In the genomic region with DNA sequence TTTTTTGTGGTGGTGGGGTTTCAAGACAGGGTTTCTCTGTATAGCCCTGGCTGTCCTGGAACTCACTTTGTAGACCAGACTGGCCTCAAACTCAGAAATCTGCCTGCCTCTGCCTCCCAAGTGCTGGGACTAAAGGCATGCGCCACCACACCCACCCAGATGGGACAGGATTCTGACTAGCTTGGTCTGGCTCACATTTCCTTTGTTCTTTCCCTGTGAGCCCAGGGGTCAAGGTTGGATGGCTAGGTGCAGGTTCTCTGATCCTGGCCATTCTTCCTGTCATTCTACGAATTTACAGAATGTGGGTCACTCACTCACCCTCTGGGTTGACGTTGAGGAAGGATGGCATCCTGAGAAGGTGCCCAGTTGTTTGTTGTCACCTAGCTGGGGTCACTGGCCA, we compare ENCODE assay signal across 8 mouse cellular contexts.
A peak's percentile ranks its signal among the peaks of the same experiment; 100 is the strongest.
DNase-seq lines count a peak whose midpoint lies in the region; ATAC-seq and TF ChIP-seq lines count a peak whose summit lies in the region.
"Not testable (repeated sequence)": the region's sequence is repeated elsewhere in the genome, so short reads cannot be mapped to it uniquely, and the experiment has no call there.

No protein-coding gene starts in this region.

- H3K9ac ChIP-seq in embryonic facial prominence, embryonic 12.5 days; hindbrain, embryonic 11.5 days (ENCODE audit: low read depth, low read length); kidney, embryonic 15.5 days; liver, embryonic 12.5 days; midbrain, embryonic 13.5 days (replicated peaks); stomach, embryonic 15.5 days: not testable (repeated sequence)

- H3K4me1 ChIP-seq in E14TG2a.4 (replicated peaks; ENCODE audit: low read depth, low read length) = peaks cover 92% of the 10 kb centered on the region
- H3K4me1 ChIP-seq in embryonic facial prominence, embryonic 12.5 days = peaks cover 46% of the 10 kb centered on the region
- H3K4me1 ChIP-seq in hindbrain, embryonic 11.5 days (replicated peaks; ENCODE audit: control insufficient read depth, insufficient read depth, low read length) = peaks cover 26% of the 10 kb centered on the region
- H3K4me1 ChIP-seq in kidney, embryonic 15.5 days = peaks cover 51% of the 10 kb centered on the region
- H3K4me1 ChIP-seq in liver, embryonic 12.5 days = peaks cover 76% of the 10 kb centered on the region
- peaks cover 54% of the 10 kb centered on the region for H3K4me1 ChIP-seq in midbrain, embryonic 13.5 days (replicated peaks)
- H3K4me1 ChIP-seq in stomach, embryonic 15.5 days = peaks cover 29% of the 10 kb centered on the region

- 61% methylated on average over 3 of the region's 3 CpGs for WGBS in embryonic facial prominence, embryonic 12.5 days
- WGBS in hindbrain, embryonic 11.5 days = 56% methylated on average over 3 of the region's 3 CpGs
- WGBS in kidney, embryonic 15.5 days = 54% methylated on average over 3 of the region's 3 CpGs
- WGBS in liver, embryonic 12.5 days (ENCODE audit: insufficient replicate concordance) = 47% methylated on average over 3 of the region's 3 CpGs
- 60% methylated on average over 3 of the region's 3 CpGs for whole genome bisulfite sequencing in midbrain, embryonic 13.5 days
- 77% methylated on average over 3 of the region's 3 CpGs for WGBS in stomach, embryonic 15.5 days

- not testable (repeated sequence) for H3K27me3 ChIP-seq in E14TG2a.4 (ENCODE audit: insufficient read depth, low read length); embryonic facial prominence, embryonic 12.5 days; hindbrain, embryonic 11.5 days (ENCODE audit: control insufficient read depth, insufficient read depth, low read length); kidney, embryonic 15.5 days; liver, embryonic 12.5 days (replicated peaks); midbrain, embryonic 13.5 days; stomach, embryonic 15.5 days (replicated peaks)

- not testable (repeated sequence) for TF ChIP-seq CTCF in E14TG2a.4 (conservative IDR thresholded peaks at IDR 0.05; ENCODE audit: low read length); gastrocnemius, adult 2 months (IDR thresholded peaks at IDR 0.05)

- intact Hi-C loops in gastrocnemius, adult 2 months (cut with DNase I) = not testable (repeated sequence)

- H3K36me3 ChIP-seq in E14TG2a.4 (ENCODE audit: insufficient read depth, low read length); embryonic facial prominence, embryonic 12.5 days; hindbrain, embryonic 11.5 days (ENCODE audit: control insufficient read depth, insufficient read depth, low read length); kidney, embryonic 15.5 days; liver, embryonic 12.5 days; midbrain, embryonic 13.5 days; stomach, embryonic 15.5 days: not testable (repeated sequence)

- not testable (repeated sequence) for DNase-seq in gastrocnemius, adult 2 months; hindbrain, embryonic 11.5 days (ENCODE audit: low spot score)

- H3K4me2 ChIP-seq in embryonic facial prominence, embryonic 12.5 days (replicated peaks); hindbrain, embryonic 11.5 days (replicated peaks; ENCODE audit: low read depth, low read length); kidney, embryonic 15.5 days; midbrain, embryonic 13.5 days (replicated peaks); stomach, embryonic 15.5 days: not testable (repeated sequence)
- peak overlapping the region; percentile 70; the same call in 1 of the 2 replicates for H3K4me2 ChIP-seq in liver, embryonic 12.5 days

- H3K27ac ChIP-seq in embryonic facial prominence, embryonic 12.5 days = peak overlapping the region; percentile 66
- H3K27ac ChIP-seq in gastrocnemius, adult 2 months = peak overlapping the region; percentile 65; the same call in 1 of the 2 replicates
- peak overlapping the region; percentile 95 for H3K27ac ChIP-seq in hindbrain, embryonic 11.5 days (ENCODE audit: low read depth, low read length)
- H3K27ac ChIP-seq in kidney, embryonic 15.5 days = peak overlapping the region; percentile 75
- H3K27ac ChIP-seq in liver, embryonic 12.5 days = peak overlapping the region; percentile 78
- peak overlapping the region; percentile 91 for H3K27ac ChIP-seq in midbrain, embryonic 13.5 days
- H3K27ac ChIP-seq in stomach, embryonic 15.5 days = peak overlapping the region; percentile 72; the same call in 1 of the 2 replicates

- not testable (repeated sequence) for H3K9me3 ChIP-seq in E14TG2a.4 (ENCODE audit: low read length); embryonic facial prominence, embryonic 12.5 days; hindbrain, embryonic 11.5 days (ENCODE audit: control insufficient read depth, low read length); kidney, embryonic 15.5 days (replicated peaks); liver, embryonic 12.5 days (replicated peaks); midbrain, embryonic 13.5 days; stomach, embryonic 15.5 days

- peak overlapping the region; percentile 77 for H3K4me3 ChIP-seq in E14TG2a.4 (replicated peaks; ENCODE audit: low read length)
- not testable (repeated sequence) for H3K4me3 ChIP-seq in embryonic facial prominence, embryonic 12.5 days; gastrocnemius, adult 2 months; hindbrain, embryonic 11.5 days (ENCODE audit: low read depth, low read length); kidney, embryonic 15.5 days (replicated peaks); liver, embryonic 12.5 days; midbrain, embryonic 13.5 days (replicated peaks); stomach, embryonic 15.5 days (replicated peaks)

- ATAC-seq in embryonic facial prominence, embryonic 12.5 days (ENCODE audit: insufficient number of reproducible peaks, insufficient read depth, low FRiP score, low TSS enrichment); hindbrain, embryonic 11.5 days (ENCODE audit: low FRiP score); kidney, embryonic 15.5 days (replicated peaks; ENCODE audit: low FRiP score); liver, embryonic 12.5 days; midbrain, embryonic 13.5 days; stomach, embryonic 15.5 days (ENCODE audit: insufficient read depth, low FRiP score, low read depth): not testable (repeated sequence)
